Mouse (Mus musculus) gastrocnemius, adult 8-10 months (tissue): ENCODE results near the gene Pdap1. TPM values are rescaled to one million over a fixed set of nuclear protein-coding genes. Genes with fewer than 3 reads are reported as not detected.
"Not testable (repeated sequence)": the region's sequence is repeated elsewhere in the genome, so short reads cannot be mapped to it uniquely, and the experiment has no call there.

Source experiments
- DNase-seq, 2 experiments: peaks; one replicate each; pipeline ENCODE4 v3.0.0; 2022; ENCODE audit warnings: low spot score in 2 of 2
- total RNA-seq, 4 experiments: library from RNA; stranded (reverse); gene quantifications; 2 replicates each; pipeline ENCODE4 v1.2.4; 2022

Gene Pdap1
- total RNA-seq, 4 experiments from 2014 or later = 39.8 to 50.9 (median 45.1) TPM

GRCm38 (mm10) chr5:145083201-145083600 lies 56.8 kb downstream of the Pdap1 start:
- not testable (repeated sequence) for DNase-seq

- no peak for DNase-seq
Measured at GRCm38 (mm10) chr5:145081866-145082613, 58.0 kb downstream of the Pdap1 start.

Other genes with a start within 250 kb of the Pdap1 start
- 10 to 100 TPM; 10.6 to 14.2 (median 11.2) TPM for gene Smurf1, start 174.4 kb downstream of the Pdap1 start, total RNA-seq
- gene Gm4871, start 107.5 kb downstream of the Pdap1 start, total RNA-seq = not detected
- not detected for gene 1700018F24Rik, start 97.2 kb downstream of the Pdap1 start, total RNA-seq
- 10 to 100 TPM; 23.0 to 27.7 (median 26.2) TPM for gene Arpc1a, start 56.4 kb downstream of the Pdap1 start, total RNA-seq
- gene Kpna7, start 56.2 kb downstream of the Pdap1 start, total RNA-seq = not detected
- gene Arpc1b, start 26.0 kb downstream of the Pdap1 start, total RNA-seq = 10 to 100 TPM; 17.1 to 25.0 (median 18.7) TPM
- gene Bud31, start 124 bp upstream of the Pdap1 start, total RNA-seq = 10 to 100 TPM; 46.9 to 59.4 (median 52.6) TPM
- gene Ptcd1, start 26.9 kb upstream of the Pdap1 start, total RNA-seq = 10 to 100 TPM; 10.7 to 12.3 (median 11.0) TPM
- 10 to 100 TPM in 2 of 4 experiments, 1 to 10 TPM in 2; 7.7 to 10.3 (median 9.5) TPM for gene Cpsf4, start 27.0 kb upstream of the Pdap1 start, total RNA-seq
- 100 to 1,000 TPM; 621 to 954 (median 825) TPM for gene Atp5j2, start 51.8 kb upstream of the Pdap1 start, total RNA-seq
- 10 to 100 TPM; 11.6 to 12.3 (median 11.7) TPM for gene Zkscan14, start 61.6 kb upstream of the Pdap1 start, total RNA-seq
- 10 to 100 TPM in 1 of 4 experiments, 1 to 10 TPM in 3; 7.7 to 10.3 (median 7.9) TPM for gene Zkscan5, start 64.3 kb upstream of the Pdap1 start, total RNA-seq
- gene Zfp655, start 91.5 kb upstream of the Pdap1 start, total RNA-seq = 10 to 100 TPM; 10.1 to 15.3 (median 10.5) TPM
- gene Zscan25, start 140.3 kb upstream of the Pdap1 start, total RNA-seq = 1 to 10 TPM; 8.4 to 9.8 (median 8.9) TPM
- not detected for gene Cyp3a57, start 205.0 kb upstream of the Pdap1 start, total RNA-seq